Mouse (Mus musculus) stomach, embryonic 14.5 days (tissue): ENCODE measurements around the gene Gak. TPM values are rescaled to one million over a fixed set of nuclear protein-coding genes. Genes with fewer than 3 reads are reported as not detected.

Experiments used
- ATAC-seq: fragments of 200-750 bp; cut with Nextera tagmentation; 2 replicates; pipeline ENCODE4 v1.8.0; 2017; ENCODE audit warnings: low read depth, moderate TSS enrichment; ENCODE audit not compliant: insufficient number of reproducible peaks, insufficient read depth, low FRiP score
- H3K27ac ChIP-seq: fragments of 300-500 bp; sonication (generic); 2 replicates; pipeline ENCODE4 v1.5.1; 2014; ENCODE audit warnings: mild to moderate bottlenecking, low read length, moderate library complexity, mixed read lengths
- H3K27me3 ChIP-seq: fragments of 300-500 bp; sonication (generic); 2 replicates; pipeline ENCODE4 v1.6.1; 2014; ENCODE audit warnings: low read length, control low read depth, mixed read lengths; ENCODE audit not compliant: control insufficient read depth, insufficient read depth
- H3K36me3 ChIP-seq: fragments of 300-500 bp; sonication (generic); 2 replicates; pipeline ENCODE4 v1.6.1; 2014; ENCODE audit warnings: mild to moderate bottlenecking, control low read depth, low read length, moderate library complexity, mixed read lengths; ENCODE audit not compliant: control insufficient read depth, insufficient read depth
- H3K4me1 ChIP-seq: fragments of 300-500 bp; sonication (generic); 2 replicates; pipeline ENCODE4 v1.6.1; 2014; ENCODE audit warnings: low read length, control low read depth, mixed read lengths; ENCODE audit not compliant: control insufficient read depth, insufficient read depth
- H3K4me2 ChIP-seq: fragments of 300-500 bp; sonication (generic); replicated peaks from 2 replicates; pipeline ENCODE4 v1.6.1; 2014; ENCODE audit warnings: low read depth, low read length, control low read depth
- H3K4me3 ChIP-seq: fragments of 300-500 bp; sonication (generic); 2 replicates; pipeline ENCODE4 v1.5.1; 2014; ENCODE audit warnings: low read depth, low read length, control low read depth
- H3K9ac ChIP-seq: fragments of 300-500 bp; sonication (generic); replicated peaks from 2 replicates; pipeline ENCODE4 v1.6.1; 2014; ENCODE audit warnings: low read depth, mild to moderate bottlenecking, control low read depth, low read length, moderate library complexity, mixed read lengths
- H3K9me3 ChIP-seq: fragments of 300-500 bp; sonication (generic); 2 replicates; pipeline ENCODE4 v1.6.1; 2016; ENCODE audit warnings: low read depth, low read length, control low read depth; ENCODE audit not compliant: control insufficient read depth
- WGBS: fragments of 180-500 bp; shearing (Covaris S2); extraction: QIAGEN DNeasy Blood & Tissue Kit; methylation state at CpG from one replicate; pipeline ENCODE4 v1.1.7; 2014; 5-methylcytosine and 5-hydroxymethylcytosine counted together
- polyA plus RNA-seq: library from polyadenylated mRNA; unstranded; fragments of >200 nt; fragmentation: Nextera tagmentation; extraction: Ambion mirVana; gene quantifications from 2 replicates; pipeline ENCODE4 v1.2.1, GENCODE M21; 2014

The Gak gene
- polyA plus RNA-seq, result 49.9 and 50.4 TPM in 2 replicates

DNA sequence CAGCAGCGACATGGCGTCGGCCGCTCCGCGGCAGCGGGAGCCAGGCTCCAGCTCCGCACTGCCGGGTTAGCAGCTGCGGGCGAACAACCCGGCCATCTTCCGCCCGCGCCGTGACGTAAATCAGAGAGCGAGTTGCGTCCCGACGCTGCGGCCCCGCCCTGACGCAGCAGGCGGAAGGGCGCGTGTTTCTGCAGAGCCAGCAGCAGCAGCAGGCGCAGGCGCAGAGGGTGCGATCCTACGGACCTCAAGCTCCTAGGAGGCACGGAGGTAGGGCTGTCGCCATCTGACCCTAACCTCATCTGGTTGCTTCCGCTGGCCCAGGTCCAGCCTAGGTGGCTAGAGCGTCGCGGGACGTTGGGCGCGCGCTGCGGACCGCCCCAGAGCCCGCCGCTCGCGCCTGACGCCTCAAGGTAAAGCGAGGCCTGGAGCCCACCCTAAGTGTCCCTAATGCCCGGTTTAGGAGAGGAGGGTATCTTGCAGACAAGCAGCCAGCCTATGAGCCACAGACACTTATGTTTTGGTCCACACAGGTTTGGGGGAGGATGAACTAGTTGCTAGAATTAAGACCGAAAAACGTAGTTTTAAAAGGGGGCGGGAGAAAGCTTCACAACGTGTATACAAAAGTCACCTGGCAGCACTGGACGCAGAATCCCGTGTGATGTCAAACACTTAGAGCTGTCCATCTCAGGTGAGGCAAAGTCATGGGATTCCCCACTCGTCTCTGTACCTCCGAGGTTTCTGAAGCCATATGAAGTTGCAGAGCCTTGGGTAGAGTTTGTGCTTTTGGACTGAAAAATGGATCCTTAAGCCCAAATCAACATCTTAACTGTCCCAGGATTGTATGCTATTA, at the start of gene Gak, which contains the start of gene Tmem175:
Gene Gak, minus strand, starts transcription at position 122 of the 850 bp plus-strand sequence.
Gene Tmem175, plus strand, starts transcription at position 137 of the 850 bp plus-strand sequence.
- Histone ChIP-seq H3K9ac (peak within 1 kb of the TSS; percentile 89), H3K27me3 (no peaks in the 10 kb centered on the region), H3K4me1 (peaks cover 6% of the 10 kb centered on the region), H3K4me2 (peak within 1 kb of the TSS; percentile 96), H3K4me3 (peak within 1 kb of the TSS; percentile 89), H3K36me3 (no peaks in the 10 kb centered on the region), H3K9me3 (no peaks in the 10 kb centered on the region), H3K27ac (peak within 1 kb of the TSS; percentile 49)
- WGBS, result under 1% methylated on average over 58 of the region's 58 CpGs
- peak; percentile 97 for ATAC-seq

DNA sequence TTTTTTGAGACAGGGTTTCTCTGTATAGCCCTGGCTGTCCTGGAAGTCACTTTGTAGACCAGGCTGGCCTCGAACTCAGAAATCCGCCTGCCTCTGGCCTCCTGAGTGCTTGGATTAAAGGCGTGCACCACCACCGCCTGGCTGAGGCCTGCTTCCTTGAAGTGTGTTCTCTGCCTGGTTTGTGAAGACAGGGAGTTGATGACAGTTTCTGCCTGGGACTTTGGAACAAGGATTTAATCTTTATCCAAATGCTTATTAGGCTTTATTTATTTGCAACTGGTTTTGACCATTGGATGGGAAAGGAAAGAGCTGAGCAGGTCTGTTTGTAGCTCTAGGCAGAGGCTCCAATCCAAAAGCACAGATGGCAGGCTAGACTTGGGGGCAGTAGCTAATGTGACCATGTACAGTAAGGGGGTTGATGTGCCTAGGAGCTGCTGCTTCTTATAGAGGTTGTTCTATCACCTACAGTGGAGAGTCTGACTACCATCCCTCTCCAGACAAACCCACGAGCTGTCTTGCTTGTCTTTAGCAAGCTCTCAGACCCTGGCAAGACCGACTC, 48.8 kb upstream of the Gak start:
- no peak overlapping the region for H3K9ac ChIP-seq
- 87% methylated on average over 6 of the region's 6 CpGs for WGBS
- H3K4me3 ChIP-seq, result no peak overlapping the region

DNA sequence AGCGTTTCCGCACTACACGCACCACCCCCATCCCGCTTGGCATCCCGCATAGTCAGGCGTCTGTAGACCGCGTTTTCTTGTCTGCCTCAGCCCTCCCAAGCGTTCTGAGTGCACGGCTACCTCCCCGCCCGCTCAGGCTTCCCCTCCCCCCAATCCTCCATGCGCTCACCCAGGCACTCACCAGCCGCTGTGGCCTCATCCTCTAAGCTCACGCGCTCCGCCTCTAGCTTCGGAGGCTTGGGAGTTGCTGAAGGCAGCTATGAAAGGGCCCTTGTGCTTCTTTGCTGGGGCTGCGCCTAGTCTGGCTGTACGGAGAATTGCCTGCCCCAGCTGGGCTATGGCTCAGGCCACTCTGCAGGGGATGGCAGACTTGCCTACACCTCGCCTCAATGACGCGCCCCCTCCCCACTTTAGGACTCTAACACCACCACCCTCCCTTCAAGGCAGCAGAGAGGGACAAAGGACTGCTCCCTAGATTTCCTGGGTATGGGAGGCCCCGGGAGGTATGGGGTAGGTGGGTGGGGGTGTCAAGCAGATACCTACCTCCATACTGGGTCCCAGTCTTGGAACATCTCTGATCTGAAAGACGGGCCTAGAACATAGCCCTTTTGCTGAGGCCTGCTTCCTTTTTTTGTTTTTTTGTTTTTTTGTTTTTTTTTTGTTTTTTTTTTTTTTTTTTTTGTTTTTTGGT, 48.2 kb upstream of the Gak start:
- Histone ChIP-seq H3K9ac (peak overlapping the region; percentile 14; the same call in 1 of the 2 replicates), H3K4me3 (peak overlapping the region; percentile 31), H3K27me3 (no peaks in the 10 kb centered on the region), H3K4me1 (peaks cover 9% of the 10 kb centered on the region; the same call in 1 of the 2 replicates), H3K27ac (peak overlapping the region; percentile 67), H3K36me3 (no peaks in the 10 kb centered on the region), H3K4me2 (peak overlapping the region; percentile 61), H3K9me3 (no peaks in the 10 kb centered on the region)
- peak; percentile 77 for ATAC-seq
- 5% methylated on average over 25 of the region's 25 CpGs for WGBS

More for the DNA sequence above, 48.8 kb upstream of the Gak start:
- no peak overlapping the region for H3K4me2 ChIP-seq
- no peak overlapping the region for H3K27ac ChIP-seq
- no peak for ATAC-seq
- peaks cover 9% of the 10 kb centered on the region; the same call in 1 of the 2 replicates for H3K4me1 ChIP-seq
- H3K9me3 ChIP-seq, result no peaks in the 10 kb centered on the region
- no peaks in the 10 kb centered on the region for H3K27me3 ChIP-seq
- peaks cover 4% of the 10 kb centered on the region; the same call in 1 of the 2 replicates for H3K36me3 ChIP-seq

DNA sequence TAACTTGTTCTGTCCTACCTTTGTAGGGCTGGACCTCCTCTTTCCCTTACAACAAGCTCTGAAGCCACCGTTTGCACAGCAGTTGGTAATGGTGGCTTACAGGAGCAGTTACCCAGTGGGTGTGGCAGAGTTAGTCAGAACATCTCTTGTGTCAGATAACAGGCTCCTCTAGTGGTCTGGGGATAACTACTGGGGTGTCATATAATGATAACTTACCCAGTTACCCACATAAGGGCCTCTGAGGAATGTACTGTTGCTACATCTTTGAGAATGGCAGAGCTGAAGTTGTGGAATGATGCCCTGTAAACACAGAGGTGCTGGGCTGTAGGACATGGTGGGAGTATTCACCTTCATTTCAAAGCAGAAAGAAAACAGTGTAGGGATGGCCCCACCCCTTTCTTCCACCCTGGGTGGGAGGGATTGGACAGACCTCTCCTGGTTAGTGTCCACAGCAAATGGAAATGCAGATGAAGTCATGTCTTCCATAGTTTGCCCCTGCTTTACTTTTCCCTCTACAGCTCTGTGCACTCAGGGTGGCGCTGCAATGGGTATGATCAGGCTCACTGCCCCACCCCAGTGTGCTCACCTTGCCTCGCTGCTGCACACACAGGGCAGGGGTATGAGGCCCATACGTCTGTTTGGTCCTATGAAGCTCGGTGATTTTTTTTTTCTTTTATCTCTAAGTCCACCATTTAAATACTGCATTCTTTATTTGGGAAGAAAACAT, 47.4 kb upstream of the Gak start:
- Histone ChIP-seq H3K36me3 (0 out of 2 replicates have a peak, but pooled peaks cover 2% of the 10 kb centered on the region), H3K9me3 (no peaks in the 10 kb centered on the region), H3K27ac (peak overlapping the region; percentile 67), H3K4me2 (peak overlapping the region; percentile 61), H3K27me3 (no peaks in the 10 kb centered on the region), H3K4me3 (peak overlapping the region; percentile 31), H3K9ac (peak overlapping the region; percentile 14; the same call in 1 of the 2 replicates), H3K4me1 (peaks cover 9% of the 10 kb centered on the region; the same call in 1 of the 2 replicates)
- ATAC-seq, result peak; percentile 57
- 10% methylated on average over 5 of the region's 5 CpGs for WGBS

DNA sequence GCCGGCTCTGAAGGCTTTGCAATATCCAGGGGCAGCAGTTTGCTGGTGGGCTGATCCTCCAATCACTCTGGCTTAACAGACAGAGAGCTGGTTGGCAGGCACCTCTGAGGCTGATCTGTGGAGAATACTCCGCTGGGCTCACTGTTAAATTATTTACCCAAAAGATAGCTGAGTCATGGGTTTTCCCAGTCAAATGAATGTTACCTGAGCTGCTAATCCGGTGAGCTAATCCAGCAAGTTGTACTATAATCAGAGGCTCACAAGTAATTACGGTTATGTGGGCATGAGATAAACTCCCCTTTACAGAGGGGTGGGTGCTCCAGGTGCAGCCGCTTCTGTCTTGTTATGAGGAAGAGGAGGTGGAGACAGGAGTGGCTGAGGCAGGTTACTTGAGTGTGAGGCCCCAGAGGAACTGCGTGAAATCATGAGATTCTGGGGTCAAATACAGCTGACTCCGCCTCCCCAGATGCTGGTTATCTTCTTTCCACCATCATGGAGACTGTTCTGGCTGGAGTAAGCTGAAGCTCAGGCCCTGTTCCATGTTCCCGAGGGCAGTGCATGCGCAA, 45.8 kb upstream of the Gak start, which contains the start of gene Slc26a1:
Gene Slc26a1, minus strand, starts transcription at position 319 of the 566 bp plus-strand sequence.
- peaks cover 9% of the 10 kb centered on the region; the same call in 1 of the 2 replicates for H3K4me1 ChIP-seq
- no peak within 1 kb of the TSS for H3K4me2 ChIP-seq
- WGBS, result 63% methylated on average over 9 of the region's 9 CpGs
- no peaks in the 10 kb centered on the region for H3K9me3 ChIP-seq
- H3K27me3 ChIP-seq, result no peaks in the 10 kb centered on the region
- H3K27ac ChIP-seq, result no peak within 1 kb of the TSS
- H3K36me3 ChIP-seq, result 0 out of 2 replicates have a peak, but pooled peaks cover 5% of the 10 kb centered on the region
- H3K4me3 ChIP-seq, result no peak within 1 kb of the TSS
- ATAC-seq, result no peak
- H3K9ac ChIP-seq, result no peak within 1 kb of the TSS

DNA sequence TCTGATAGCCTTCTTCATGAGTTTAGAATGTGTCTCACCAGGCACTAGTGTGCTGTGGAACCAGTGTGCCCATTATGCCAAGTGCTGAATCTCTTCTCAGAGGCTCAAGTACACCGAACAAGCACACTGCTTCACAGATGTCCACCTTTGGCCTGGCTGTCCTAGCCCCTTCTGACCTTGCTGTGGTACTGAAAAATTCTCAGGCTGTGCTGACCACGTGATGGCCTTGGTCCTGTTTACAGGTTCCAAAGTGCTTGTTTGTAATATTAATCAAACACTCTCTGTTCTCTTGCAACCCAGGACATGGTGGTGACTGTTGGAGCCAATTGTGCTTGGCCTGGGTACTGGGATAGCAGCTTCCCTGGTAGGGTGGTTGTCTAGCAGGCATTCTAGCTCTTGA, 45.1 kb upstream of the Gak start:
- H3K4me1 ChIP-seq, result peaks cover 14% of the 10 kb centered on the region; the same call in 1 of the 2 replicates
- no peak overlapping the region for H3K4me2 ChIP-seq
- no peak overlapping the region for H3K27ac ChIP-seq
- H3K9ac ChIP-seq, result no peak overlapping the region
- no peaks in the 10 kb centered on the region for H3K9me3 ChIP-seq
- 0 out of 2 replicates have a peak, but pooled peaks cover 5% of the 10 kb centered on the region for H3K36me3 ChIP-seq
- ATAC-seq, result no peak
- no peak overlapping the region for H3K4me3 ChIP-seq
- no peaks in the 10 kb centered on the region for H3K27me3 ChIP-seq
- 71% methylated on average over 2 of the region's 2 CpGs for WGBS

DNA sequence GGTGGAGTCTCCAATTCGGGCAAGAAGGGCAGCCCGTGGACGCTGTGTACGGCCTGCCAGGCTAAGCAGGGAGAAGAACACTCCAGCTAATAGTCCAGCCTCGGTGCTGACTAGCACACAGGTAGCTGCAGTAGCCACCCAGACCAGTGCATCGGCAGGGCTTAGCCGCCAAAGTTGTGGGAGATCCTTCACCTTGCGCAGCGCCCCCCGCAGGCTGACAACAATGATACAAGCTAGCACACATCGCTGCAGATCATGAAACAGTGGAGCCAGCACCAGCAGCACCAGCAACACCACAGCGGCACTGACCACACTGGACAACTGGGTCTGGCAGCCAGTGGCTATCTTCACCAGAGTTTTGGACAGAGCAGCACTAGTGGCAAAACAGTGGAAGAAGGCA, 42.2 kb upstream of the Gak start:
- 0 out of 2 replicates have a peak, but pooled peaks cover 5% of the 10 kb centered on the region for H3K36me3 ChIP-seq
- no peak for ATAC-seq
- H3K4me2 ChIP-seq, result no peak overlapping the region
- H3K4me3 ChIP-seq, result no peak overlapping the region
- no peak overlapping the region for H3K9ac ChIP-seq
- H3K4me1 ChIP-seq, result 0 out of 2 replicates have a peak, but pooled peaks cover 7% of the 10 kb centered on the region
- H3K27me3 ChIP-seq, result no peaks in the 10 kb centered on the region
- 95% methylated on average over 12 of the region's 12 CpGs for WGBS
- H3K27ac ChIP-seq, result no peak overlapping the region
- no peaks in the 10 kb centered on the region for H3K9me3 ChIP-seq
